Mouse (Mus musculus) kidney, embryonic 16.5 days (tissue): ENCODE results near the gene Bola1. TPM values are rescaled to one million over a fixed set of nuclear protein-coding genes. Genes with fewer than 3 reads are reported as not detected.
A peak's percentile ranks its signal among the peaks of the same experiment; 100 is the strongest.
"Not testable (repeated sequence)": the region's sequence is repeated elsewhere in the genome, so short reads cannot be mapped to it uniquely, and the experiment has no call there.

Experiments used
- ATAC-seq: fragments of 200-750 bp; cut with Nextera tagmentation; 2 replicates; pipeline ENCODE4 v1.8.0; 2017; ENCODE audit warnings: moderate TSS enrichment; ENCODE audit not compliant: low FRiP score, low TSS enrichment
- H3K27ac ChIP-seq: fragments of 300-500 bp; sonication (generic); 2 replicates; pipeline ENCODE4 v1.5.1; 2014; ENCODE audit warnings: low read length
- H3K27me3 ChIP-seq: fragments of 300-500 bp; sonication (generic); 2 replicates; pipeline ENCODE4 v1.6.1; 2014; ENCODE audit warnings: low read length, control low read depth, mixed read lengths; ENCODE audit not compliant: insufficient read depth
- H3K36me3 ChIP-seq: fragments of 300-500 bp; sonication (generic); 2 replicates; pipeline ENCODE4 v1.6.1; 2014; ENCODE audit warnings: low read length, control low read depth, mixed read lengths; ENCODE audit not compliant: insufficient read depth
- H3K4me1 ChIP-seq: fragments of 300-500 bp; sonication (generic); 2 replicates; pipeline ENCODE4 v1.6.1; 2014; ENCODE audit warnings: low read length, control low read depth, mixed read lengths; ENCODE audit not compliant: insufficient read depth
- H3K4me2 ChIP-seq: fragments of 300-500 bp; sonication (generic); replicated peaks from 2 replicates; pipeline ENCODE4 v1.6.1; 2014; ENCODE audit warnings: low read depth, low read length
- H3K4me3 ChIP-seq: fragments of 300-500 bp; sonication (generic); 2 replicates; pipeline ENCODE4 v1.5.1; 2014; ENCODE audit warnings: mild to moderate bottlenecking, low read length
- H3K9ac ChIP-seq: fragments of 300-500 bp; sonication (generic); replicated peaks from 2 replicates; pipeline ENCODE4 v1.6.1; 2014; ENCODE audit warnings: low read length
- H3K9me3 ChIP-seq: fragments of 300-500 bp; sonication (generic); 2 replicates; pipeline ENCODE4 v1.6.1; 2016; ENCODE audit warnings: low read length, control low read depth
- WGBS: fragments of 180-500 bp; shearing (Covaris S2); extraction: QIAGEN DNeasy Blood & Tissue Kit; methylation state at CpG from one replicate; pipeline ENCODE4 v1.1.7; 2014; 5-methylcytosine and 5-hydroxymethylcytosine counted together
- polyA plus RNA-seq: library from polyadenylated mRNA; unstranded; fragments of >200 nt; fragmentation: Nextera tagmentation; extraction: Ambion mirVana; gene quantifications from 2 replicates; pipeline ENCODE4 v1.2.1, GENCODE M21; 2015

Bola1 gene
- polyA plus RNA-seq, 1 experiment from 2014 or later, result 51.3 TPM

GRCm38 (mm10) chr3:96228828-96229227 lies 9.3 kb upstream of the Bola1 start:
- 65% methylated on average over 2 of the region's 2 CpGs for WGBS

GRCm38 (mm10) chr3:96226695-96227648 lies 7.5 kb upstream of the Bola1 start:
- Histone ChIP-seq H3K36me3 (no peaks in the 10 kb centered on the region), H3K4me3 (no peak overlapping the region), H3K4me1 (peaks cover 48% of the 10 kb centered on the region), H3K9ac (no peak overlapping the region), H3K27me3 (no peaks in the 10 kb centered on the region), H3K27ac (no peak overlapping the region), H3K4me2 (no peak overlapping the region), H3K9me3 (no peaks in the 10 kb centered on the region)
- no peak for ATAC-seq
- WGBS, result 61% methylated on average over 8 of the region's 8 CpGs

More at GRCm38 (mm10) chr3:96228828-96229227, 9.3 kb upstream of the Bola1 start:
- ATAC-seq, result no peak
- no peaks in the 10 kb centered on the region for H3K27me3 ChIP-seq
- no peaks in the 10 kb centered on the region for H3K9me3 ChIP-seq
- H3K4me3 ChIP-seq, result no peak overlapping the region
- H3K9ac ChIP-seq, result no peak overlapping the region
- no peak overlapping the region for H3K27ac ChIP-seq
- H3K36me3 ChIP-seq, result no peaks in the 10 kb centered on the region
- no peak overlapping the region for H3K4me2 ChIP-seq
- H3K4me1 ChIP-seq, result peaks cover 31% of the 10 kb centered on the region

GRCm38 (mm10) chr3:96225421-96225820 lies 5.9 kb upstream of the Bola1 start:
- Histone ChIP-seq H3K4me2 (0 out of 2 replicates have a peak overlapping the region, but pooled peaks have one; percentile 4), H3K27me3 (no peaks in the 10 kb centered on the region), H3K9ac (no peak overlapping the region), H3K27ac (no peak overlapping the region), H3K4me3 (no peak overlapping the region), H3K36me3 (no peaks in the 10 kb centered on the region), H3K9me3 (no peaks in the 10 kb centered on the region), H3K4me1 (peaks cover 55% of the 10 kb centered on the region)
- WGBS, result 14% methylated on average over 2 of the region's 2 CpGs
- ATAC-seq, result no peak

GRCm38 (mm10) chr3:96222774-96223173 lies 3.3 kb upstream of the Bola1 start:
- Histone ChIP-seq H3K4me2 (peak overlapping the region; percentile 77), H3K27ac (no peak overlapping the region), H3K27me3 (no peaks in the 10 kb centered on the region), H3K9ac (0 out of 2 replicates have a peak overlapping the region, but pooled peaks have one; percentile 67), H3K4me3 (peak overlapping the region; percentile 72; the same call in 1 of the 2 replicates), H3K9me3 (no peaks in the 10 kb centered on the region), H3K4me1 (peaks cover 59% of the 10 kb centered on the region), H3K36me3 (no peaks in the 10 kb centered on the region)
- WGBS, result 88% methylated on average over 4 of the region's 4 CpGs
- ATAC-seq, result no peak

DNA sequence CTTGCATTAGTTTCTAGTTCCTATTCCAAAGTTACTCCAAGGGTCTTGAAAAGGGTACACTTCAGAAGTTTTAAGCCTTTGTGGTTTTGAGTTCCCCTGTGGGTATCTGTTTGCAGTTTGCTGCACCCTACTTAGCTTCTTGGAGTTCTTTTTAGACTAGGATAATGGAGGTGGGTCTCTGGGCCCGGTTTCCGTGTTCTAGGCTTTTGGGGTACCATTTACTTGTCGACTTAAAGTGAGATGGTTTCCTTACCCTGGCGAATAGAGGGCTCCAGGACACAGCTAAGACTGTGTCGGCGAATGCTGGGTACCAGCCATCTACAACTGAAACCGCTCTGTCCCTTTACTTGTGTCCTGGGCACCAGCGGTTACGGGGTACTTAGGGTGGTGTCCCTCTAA lies 2.1 kb upstream of the Bola1 start:
- ATAC-seq, result no peak
- Histone ChIP-seq H3K9ac (peak overlapping the region; percentile 67), H3K4me1 (peaks cover 53% of the 10 kb centered on the region), H3K4me2 (peak overlapping the region; percentile 77), H3K36me3 (no peaks in the 10 kb centered on the region), H3K27me3 (no peaks in the 10 kb centered on the region), H3K9me3 (no peaks in the 10 kb centered on the region), H3K4me3 (peak overlapping the region; percentile 72), H3K27ac (peak overlapping the region; percentile 100)
- WGBS, result 17% methylated on average over 9 of the region's 9 CpGs

DNA sequence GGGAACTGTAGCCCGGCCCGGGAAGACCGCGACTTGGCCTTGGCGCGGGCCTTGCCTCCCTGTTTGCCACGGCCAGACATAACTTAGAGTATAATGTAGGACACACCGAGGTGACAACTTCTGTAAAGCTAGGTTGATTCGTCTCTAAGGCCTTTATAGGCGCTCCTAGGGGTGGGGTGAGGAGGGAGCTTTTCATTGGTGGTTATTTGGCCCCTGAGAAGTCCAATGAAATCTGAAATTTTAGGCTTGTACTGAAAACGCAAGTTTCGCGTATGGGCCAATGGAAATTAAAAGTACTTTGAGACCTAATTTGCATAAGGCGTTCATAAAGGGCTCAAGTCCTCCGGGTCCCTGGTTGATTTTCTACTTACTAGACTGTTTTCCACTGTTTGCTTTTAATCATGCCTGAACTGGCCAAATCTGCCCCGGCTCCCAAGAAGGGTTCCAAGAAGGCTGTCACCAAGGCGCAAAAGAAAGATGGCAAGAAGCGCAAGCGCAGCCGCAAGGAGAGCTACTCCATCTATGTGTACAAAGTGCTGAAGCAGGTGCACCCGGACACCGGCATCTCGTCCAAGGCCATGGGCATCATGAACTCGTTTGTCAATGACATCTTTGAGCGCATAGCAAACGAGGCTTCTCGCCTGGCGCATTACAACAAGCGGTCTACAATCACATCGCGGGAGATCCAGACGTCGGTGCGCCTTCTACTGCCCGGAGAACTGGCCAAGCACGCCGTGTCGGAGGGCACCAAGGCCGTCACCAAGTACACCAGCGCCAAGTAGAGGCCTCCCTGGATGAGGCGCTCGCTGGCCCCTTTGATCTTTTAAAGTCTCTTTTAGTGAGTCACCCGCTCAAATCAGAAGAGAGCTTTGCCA lies 1.5 kb upstream of the Bola1 start, which contains the start of the genes Hist2h2ac and Hist2h2be:
Hist2h2ac (minus strand) TSS at position 116 of the 875 bp plus-strand sequence.
Hist2h2be (plus strand) TSS at position 355 of the 875 bp plus-strand sequence.
- peak within 1 kb of the TSS; percentile 77 for H3K4me2 ChIP-seq
- H3K9me3 ChIP-seq, result no peaks in the 10 kb centered on the region
- peaks cover 49% of the 10 kb centered on the region for H3K4me1 ChIP-seq
- no peaks in the 10 kb centered on the region for H3K27me3 ChIP-seq
- H3K36me3 ChIP-seq, result no peaks in the 10 kb centered on the region
- H3K9ac ChIP-seq, result peak within 1 kb of the TSS; percentile 89
- peak; percentile 94 for ATAC-seq
- WGBS, result under 1% methylated on average over 43 of the region's 43 CpGs
- peak within 1 kb of the TSS; percentile 100 for H3K27ac ChIP-seq
- peak within 1 kb of the TSS; percentile 72 for H3K4me3 ChIP-seq

DNA sequence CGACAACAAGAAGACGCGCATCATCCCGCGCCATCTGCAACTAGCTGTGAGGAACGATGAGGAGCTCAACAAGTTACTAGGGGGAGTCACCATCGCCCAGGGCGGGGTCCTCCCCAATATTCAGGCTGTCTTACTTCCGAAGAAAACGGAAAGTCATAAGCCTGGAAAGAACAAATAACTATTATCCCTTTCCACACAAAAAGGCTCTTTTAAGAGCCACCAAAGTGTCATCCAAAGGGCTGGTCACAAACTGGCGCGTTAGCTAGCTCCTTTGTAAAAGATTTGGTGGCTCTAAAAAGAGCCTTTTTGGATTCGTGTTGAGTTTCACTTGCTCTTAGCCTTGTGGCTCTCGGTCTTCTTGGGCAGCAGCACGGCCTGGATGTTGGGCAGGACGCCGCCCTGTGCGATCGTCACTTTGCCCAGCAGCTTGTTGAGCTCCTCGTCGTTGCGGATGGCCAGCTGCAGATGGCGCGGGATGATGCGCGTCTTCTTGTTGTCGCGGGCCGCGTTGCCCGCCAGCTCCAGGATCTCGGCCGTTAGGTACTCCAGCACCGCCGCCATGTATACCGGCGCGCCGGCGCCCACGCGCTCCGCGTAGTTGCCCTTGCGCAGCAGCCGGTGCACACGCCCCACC lies 739 bp upstream of the Bola1 start:
- peak overlapping the region; percentile 89 for H3K9ac ChIP-seq
- not testable (repeated sequence) for H3K36me3 ChIP-seq, H3K27me3 ChIP-seq, H3K9me3 ChIP-seq
- H3K4me2 ChIP-seq, result peak overlapping the region; percentile 77
- H3K27ac ChIP-seq, result peak overlapping the region; percentile 100
- peak; percentile 0; the same call in 1 of the 2 replicates for ATAC-seq
- under 1% methylated on average over 28 of the region's 47 CpGs for WGBS
- peak overlapping the region; percentile 72 for H3K4me3 ChIP-seq
- peaks cover 41% of the 10 kb centered on the region for H3K4me1 ChIP-seq

GRCm38 (mm10) chr3:96219191-96219641 lies 293 bp downstream of the Bola1 start:
- no peak for ATAC-seq
- WGBS, result under 1% methylated on average over 12 of the region's 12 CpGs
- H3K9me3 ChIP-seq, result no peaks in the 10 kb centered on the region

GRCm38 (mm10) chr3:96209242-96209641 lies 10.3 kb downstream of the Bola1 start:
- Histone ChIP-seq H3K27ac (no peak overlapping the region), H3K4me2 (no peak overlapping the region), H3K9ac (no peak overlapping the region), H3K9me3 (no peaks in the 10 kb centered on the region), H3K36me3 (no peaks in the 10 kb centered on the region), H3K4me1 (peaks cover 3% of the 10 kb centered on the region; the same call in 1 of the 2 replicates), H3K27me3 (0 out of 2 replicates have a peak, but pooled peaks cover 5% of the 10 kb centered on the region), H3K4me3 (no peak overlapping the region)
- no peak for ATAC-seq
- WGBS, result 27% methylated on average over 15 of the region's 15 CpGs

More at GRCm38 (mm10) chr3:96219191-96219641, 293 bp downstream of the Bola1 start:
- Histone ChIP-seq H3K27ac (peak overlapping the region; percentile 100), H3K4me3 (peak overlapping the region; percentile 72), H3K4me2 (peak overlapping the region; percentile 77), H3K9ac (peak overlapping the region; percentile 89), H3K27me3 (0 out of 2 replicates have a peak, but pooled peaks cover 3% of the 10 kb centered on the region), H3K36me3 (no peaks in the 10 kb centered on the region), H3K4me1 (peaks cover 34% of the 10 kb centered on the region)
